Mouse (Mus musculus): ENCODE measurements around the gene Tgfb2. TPM values are rescaled to one million over a fixed set of nuclear protein-coding genes. Genes with fewer than 3 reads are reported as not detected.

The Tgfb2 gene
- polyA plus RNA-seq, 1 experiment from 2014 or later: 11.8 TPM

- no peaks in the 10 kb centered on the region for H3K36me3 ChIP-seq (ENCODE audit: control insufficient read depth, insufficient read depth, low read length)
- ATAC-seq (ENCODE audit: low FRiP score, low TSS enrichment): no peak
These were observed 49.6 kb downstream of the Tgfb2 start for GRCm38 (mm10) chr1:186656201-186656600.

GRCm38 (mm10) chr1:186655096-186655495, 50.7 kb downstream of the Tgfb2 start:
- Histone ChIP-seq H3K4me2 (ENCODE audit: low read length) (no peak overlapping the region), H3K36me3 (ENCODE audit: control insufficient read depth, insufficient read depth, low read length) (no peaks in the 10 kb centered on the region), H3K27me3 (ENCODE audit: control insufficient read depth, insufficient read depth, low read length) (no peaks in the 10 kb centered on the region), H3K4me3 (replicated peaks; ENCODE audit: low read depth, low read length) (no peak overlapping the region), H3K4me1 (ENCODE audit: control insufficient read depth, insufficient read depth, low read length) (no peaks in the 10 kb centered on the region), H3K27ac (replicated peaks; ENCODE audit: low read depth, low read length) (no peak overlapping the region), H3K9me3 (ENCODE audit: control insufficient read depth, low read length) (no peaks in the 10 kb centered on the region), H3K9ac (replicated peaks; ENCODE audit: low read length) (no peak overlapping the region)
- ATAC-seq (ENCODE audit: low FRiP score, low TSS enrichment) (no peak), DNase-seq (peak; percentile 46)
- 43% methylated on average over 4 of the region's 4 CpGs for WGBS

More at GRCm38 (mm10) chr1:186656201-186656600, 49.6 kb downstream of the Tgfb2 start:
- H3K4me3 ChIP-seq (replicated peaks; ENCODE audit: low read depth, low read length): no peak overlapping the region
- H3K27ac ChIP-seq (replicated peaks; ENCODE audit: low read depth, low read length): no peak overlapping the region
- peaks cover 3% of the 10 kb centered on the region; the same call in 1 of the 2 replicates for H3K4me1 ChIP-seq (ENCODE audit: control insufficient read depth, insufficient read depth, low read length)
- H3K4me2 ChIP-seq (ENCODE audit: low read length): no peak overlapping the region
- WGBS: 89% methylated on average over 1 of the region's 1 CpGs
- H3K9me3 ChIP-seq (ENCODE audit: control insufficient read depth, low read length): no peaks in the 10 kb centered on the region
- DNase-seq: no peak
- no peak overlapping the region for H3K9ac ChIP-seq (replicated peaks; ENCODE audit: low read length)
- no peaks in the 10 kb centered on the region for H3K27me3 ChIP-seq (ENCODE audit: control insufficient read depth, insufficient read depth, low read length)

- no peaks in the 10 kb centered on the region for H3K36me3 ChIP-seq (ENCODE audit: control insufficient read depth, insufficient read depth, low read length)
- H3K9me3 ChIP-seq (ENCODE audit: control insufficient read depth, low read length): peaks cover 5% of the 10 kb centered on the region; the same call in 1 of the 2 replicates
- 87% methylated on average over 8 of the region's 8 CpGs for WGBS
- no peak overlapping the region for H3K9ac ChIP-seq (replicated peaks; ENCODE audit: low read length)
- no peak overlapping the region for H3K27ac ChIP-seq (replicated peaks; ENCODE audit: low read depth, low read length)
- no peaks in the 10 kb centered on the region for H3K4me1 ChIP-seq (ENCODE audit: control insufficient read depth, insufficient read depth, low read length)
- H3K4me3 ChIP-seq (replicated peaks; ENCODE audit: low read depth, low read length): no peak overlapping the region
- H3K4me2 ChIP-seq (ENCODE audit: low read length): no peak overlapping the region
- ATAC-seq (ENCODE audit: low FRiP score, low TSS enrichment): no peak
- DNase-seq: no peak
- no peaks in the 10 kb centered on the region for H3K27me3 ChIP-seq (ENCODE audit: control insufficient read depth, insufficient read depth, low read length)
These were observed 53.6 kb downstream of the Tgfb2 start for GRCm38 (mm10) chr1:186652208-186652607.

- no peak overlapping the region for H3K4me3 ChIP-seq (replicated peaks; ENCODE audit: low read depth, low read length)
- WGBS: 84% methylated on average over 4 of the region's 4 CpGs
- ATAC-seq (ENCODE audit: low FRiP score, low TSS enrichment) (no peak), DNase-seq (no peak)
- H3K9me3 ChIP-seq (ENCODE audit: control insufficient read depth, low read length): peaks cover 5% of the 10 kb centered on the region; the same call in 1 of the 2 replicates
- no peak overlapping the region for H3K27ac ChIP-seq (replicated peaks; ENCODE audit: low read depth, low read length)
- H3K36me3 ChIP-seq (ENCODE audit: control insufficient read depth, insufficient read depth, low read length): no peaks in the 10 kb centered on the region
- no peak overlapping the region for H3K9ac ChIP-seq (replicated peaks; ENCODE audit: low read length)
- no peaks in the 10 kb centered on the region for H3K27me3 ChIP-seq (ENCODE audit: control insufficient read depth, insufficient read depth, low read length)
- H3K4me1 ChIP-seq (ENCODE audit: control insufficient read depth, insufficient read depth, low read length): no peaks in the 10 kb centered on the region
- H3K4me2 ChIP-seq (ENCODE audit: low read length): no peak overlapping the region
These were observed 55.8 kb downstream of the Tgfb2 start for GRCm38 (mm10) chr1:186650011-186650410.

GRCm38 (mm10) chr1:186637304-186638213, 68.2 kb downstream of the Tgfb2 start:
- H3K9ac ChIP-seq (replicated peaks; ENCODE audit: low read length): no peak overlapping the region
- no peak overlapping the region for H3K4me3 ChIP-seq (replicated peaks; ENCODE audit: low read depth, low read length)
- ATAC-seq (ENCODE audit: low FRiP score, low TSS enrichment) (no peak), DNase-seq (no peak)
- WGBS: 75% methylated on average over 12 of the region's 12 CpGs
- H3K36me3 ChIP-seq (ENCODE audit: control insufficient read depth, insufficient read depth, low read length): no peaks in the 10 kb centered on the region
- H3K27me3 ChIP-seq (ENCODE audit: control insufficient read depth, insufficient read depth, low read length): no peaks in the 10 kb centered on the region
- H3K27ac ChIP-seq (replicated peaks; ENCODE audit: low read depth, low read length): no peak overlapping the region
- no peak overlapping the region for H3K4me2 ChIP-seq (ENCODE audit: low read length)
- H3K9me3 ChIP-seq (ENCODE audit: control insufficient read depth, low read length): no peaks in the 10 kb centered on the region
- H3K4me1 ChIP-seq (ENCODE audit: control insufficient read depth, insufficient read depth, low read length): peaks cover 3% of the 10 kb centered on the region; the same call in 1 of the 2 replicates

- Histone ChIP-seq H3K36me3 (ENCODE audit: control insufficient read depth, insufficient read depth, low read length) (no peaks in the 10 kb centered on the region), H3K4me3 (replicated peaks; ENCODE audit: low read depth, low read length) (no peak overlapping the region), H3K4me2 (ENCODE audit: low read length) (no peak overlapping the region), H3K9ac (replicated peaks; ENCODE audit: low read length) (no peak overlapping the region), H3K4me1 (ENCODE audit: control insufficient read depth, insufficient read depth, low read length) (peaks cover 3% of the 10 kb centered on the region; the same call in 1 of the 2 replicates), H3K9me3 (ENCODE audit: control insufficient read depth, low read length) (no peaks in the 10 kb centered on the region), H3K27ac (replicated peaks; ENCODE audit: low read depth, low read length) (no peak overlapping the region), H3K27me3 (ENCODE audit: control insufficient read depth, insufficient read depth, low read length) (no peaks in the 10 kb centered on the region)
- 63% methylated on average over 7 of the region's 7 CpGs for WGBS
- ATAC-seq (ENCODE audit: low FRiP score, low TSS enrichment): no peak
- peak; percentile 29 for DNase-seq
These were observed 70.7 kb downstream of the Tgfb2 start for GRCm38 (mm10) chr1:186635045-186635444.

GRCm38 (mm10) chr1:186631457-186631856, 74.3 kb downstream of the Tgfb2 start:
- 87% methylated on average over 6 of the region's 6 CpGs for WGBS
- no peaks in the 10 kb centered on the region for H3K36me3 ChIP-seq (ENCODE audit: control insufficient read depth, insufficient read depth, low read length)
- no peak overlapping the region for H3K27ac ChIP-seq (replicated peaks; ENCODE audit: low read depth, low read length)
- no peak overlapping the region for H3K9ac ChIP-seq (replicated peaks; ENCODE audit: low read length)
- H3K9me3 ChIP-seq (ENCODE audit: control insufficient read depth, low read length): no peaks in the 10 kb centered on the region
- H3K4me1 ChIP-seq (ENCODE audit: control insufficient read depth, insufficient read depth, low read length): peaks cover 3% of the 10 kb centered on the region; the same call in 1 of the 2 replicates
- H3K4me3 ChIP-seq (replicated peaks; ENCODE audit: low read depth, low read length): no peak overlapping the region
- ATAC-seq (ENCODE audit: low FRiP score, low TSS enrichment) (no peak), DNase-seq (no peak)
- H3K4me2 ChIP-seq (ENCODE audit: low read length): no peak overlapping the region
- H3K27me3 ChIP-seq (ENCODE audit: control insufficient read depth, insufficient read depth, low read length): no peaks in the 10 kb centered on the region

- H3K4me3 ChIP-seq (replicated peaks; ENCODE audit: low read depth, low read length): no peak overlapping the region
- no peak overlapping the region for H3K4me2 ChIP-seq (ENCODE audit: low read length)
- ATAC-seq (ENCODE audit: low FRiP score, low TSS enrichment) (no peak), DNase-seq (no peak)
- no peak overlapping the region for H3K27ac ChIP-seq (replicated peaks; ENCODE audit: low read depth, low read length)
- WGBS: 89% methylated on average over 5 of the region's 5 CpGs
- no peaks in the 10 kb centered on the region for H3K27me3 ChIP-seq (ENCODE audit: control insufficient read depth, insufficient read depth, low read length)
- no peaks in the 10 kb centered on the region for H3K9me3 ChIP-seq (ENCODE audit: control insufficient read depth, low read length)
- H3K9ac ChIP-seq (replicated peaks; ENCODE audit: low read length): no peak overlapping the region
- H3K36me3 ChIP-seq (ENCODE audit: control insufficient read depth, insufficient read depth, low read length): no peaks in the 10 kb centered on the region
- peaks cover 3% of the 10 kb centered on the region; the same call in 1 of the 2 replicates for H3K4me1 ChIP-seq (ENCODE audit: control insufficient read depth, insufficient read depth, low read length)
These were observed 74.8 kb downstream of the Tgfb2 start for GRCm38 (mm10) chr1:186630971-186631370.

All from midbrain, embryonic 14.5 days (tissue).